ENCODE assay signal across 8 mouse cellular contexts in the genomic region with DNA sequence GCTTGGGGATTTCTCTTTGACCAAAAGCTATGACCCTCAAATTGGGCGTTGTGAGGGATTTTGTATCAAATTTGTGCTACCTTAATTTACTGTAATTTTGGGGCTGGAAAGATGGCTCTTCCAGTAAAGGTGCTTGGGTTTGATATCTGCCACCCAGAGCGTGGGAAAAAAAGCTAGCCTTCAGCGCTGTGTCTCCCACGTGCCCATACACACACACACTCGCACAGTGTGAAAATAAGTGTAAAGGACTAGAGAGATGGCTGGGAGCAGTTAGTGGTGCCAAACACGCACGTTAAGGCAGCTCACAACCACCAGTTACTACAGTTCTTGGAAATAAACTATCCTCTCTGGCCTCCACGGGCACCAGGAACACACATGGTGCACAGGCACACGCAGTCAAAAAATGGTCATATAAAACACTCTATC. TPM values are rescaled to one million over a fixed set of nuclear protein-coding genes. Genes with fewer than 3 reads are reported as not detected.
DNase-seq lines count a peak whose midpoint lies in the region; ATAC-seq and TF ChIP-seq lines count a peak whose summit lies in the region.

No protein-coding gene starts in this region.

- H3K4me3 ChIP-seq in heart, adult 2 months: peak overlapping the region; percentile 70
- peak overlapping the region; percentile 80 for H3K4me3 ChIP-seq in ES-Bruce4 (ENCODE audit: low read depth, low read length)
- peak overlapping the region; percentile 99 for H3K4me3 ChIP-seq in forebrain, embryonic 16.5 days (replicated peaks; ENCODE audit: low read length)
- peak overlapping the region; percentile 100 for H3K4me3 ChIP-seq in liver, embryonic 16.5 days (ENCODE audit: low read depth, low read length)

- peak overlapping the region; percentile 90 for H3K27ac ChIP-seq in heart, adult 2 months
- peak overlapping the region; percentile 91 for H3K27ac ChIP-seq in ES-Bruce4 (ENCODE audit: insufficient read depth, low read length)
- H3K27ac ChIP-seq in forebrain, embryonic 16.5 days (ENCODE audit: low read length): peak overlapping the region; percentile 90; the same call in 1 of the 2 replicates
- peak overlapping the region; percentile 93 for H3K27ac ChIP-seq in liver, embryonic 16.5 days (ENCODE audit: low read length)

- intact Hi-C loops in heart, adult 2 months (cut with DNase I): no loop called here
- intact Hi-C loops in heart, postnatal 14 days (cut with DNase I): no loop called here

- peak overlapping the region; percentile 83 for H3K4me2 ChIP-seq in forebrain, embryonic 16.5 days (ENCODE audit: low read length)
- H3K4me2 ChIP-seq in liver, embryonic 16.5 days (ENCODE audit: low read depth, low read length): peak overlapping the region; percentile 95

- peaks cover 2% of the 10 kb centered on the region; the same call in 1 of the 2 replicates for H3K79me2 ChIP-seq in heart, adult 2 months (replicated peaks; ENCODE audit: control insufficient read depth, insufficient read depth, low read length)

- peaks cover 16% of the 10 kb centered on the region for H3K36me3 ChIP-seq in heart, adult 2 months (ENCODE audit: control insufficient read depth, insufficient read depth, low read length)
- peaks cover 31% of the 10 kb centered on the region for H3K36me3 ChIP-seq in ES-Bruce4 (ENCODE audit: control insufficient read depth, insufficient read depth, low read length, poor library complexity, severe bottlenecking)
- H3K36me3 ChIP-seq in forebrain, embryonic 16.5 days (ENCODE audit: control insufficient read depth, insufficient read depth): peaks cover 10% of the 10 kb centered on the region
- H3K36me3 ChIP-seq in liver, embryonic 16.5 days (ENCODE audit: control insufficient read depth, insufficient read depth): peaks cover 18% of the 10 kb centered on the region

- DNase-seq in heart, adult 2 months: no peak
- no peak for DNase-seq in heart, postnatal 14 days
- DNase-seq in gastrocnemius, adult 18-20 months (ENCODE audit: low spot score): no peak
- DNase-seq in spleen, postnatal 10 days (ENCODE audit: low spot score in 2 of 2): no peak
- no peak for DNase-seq in layer of hippocampus, postnatal 25 days (ENCODE audit: extremely low spot score in 1 of 2, low spot score in 1 of 2)

- peaks cover 2% of the 10 kb centered on the region for H3K4me1 ChIP-seq in heart, adult 2 months (ENCODE audit: control insufficient read depth, insufficient read depth, low read length)
- H3K4me1 ChIP-seq in ES-Bruce4 (ENCODE audit: control insufficient read depth, insufficient read depth, low read length): no peaks in the 10 kb centered on the region
- H3K4me1 ChIP-seq in forebrain, embryonic 16.5 days (replicated peaks; ENCODE audit: control insufficient read depth, insufficient read depth, low read length): peaks cover 16% of the 10 kb centered on the region
- H3K4me1 ChIP-seq in liver, embryonic 16.5 days (ENCODE audit: control insufficient read depth, low read depth, low read length): peaks cover 52% of the 10 kb centered on the region

- no peak for TF ChIP-seq EP300 in heart, adult 2 months (IDR thresholded peaks at IDR 0.05; ENCODE audit: insufficient read depth, low read depth, low read length)
- no peak for TF ChIP-seq EP300 in ES-Bruce4 (IDR thresholded peaks at IDR 0.05; ENCODE audit: insufficient read depth, low read depth, low read length)

- WGBS in heart, adult 2 months: 45% methylated on average over 9 of the region's 9 CpGs
- WGBS in forebrain, embryonic 16.5 days: 43% methylated on average over 9 of the region's 9 CpGs
- 18% methylated on average over 9 of the region's 9 CpGs for WGBS in liver, embryonic 16.5 days (ENCODE audit: insufficient replicate concordance)

- no peak for TF ChIP-seq POLR2A in heart, adult 2 months (IDR thresholded peaks at IDR 0.05; ENCODE audit: insufficient read depth, low read depth, low read length)
- peak; percentile 18 for TF ChIP-seq POLR2A in ES-Bruce4 (IDR thresholded peaks at IDR 0.05; ENCODE audit: insufficient read depth, low read length)

- no peaks in the 10 kb centered on the region for H3K9me3 ChIP-seq in ES-Bruce4 (replicated peaks; ENCODE audit: control insufficient read depth, insufficient read depth, low read length, poor library complexity, severe bottlenecking)
- H3K9me3 ChIP-seq in forebrain, embryonic 16.5 days (ENCODE audit: control insufficient read depth, low read length): no peaks in the 10 kb centered on the region
- no peaks in the 10 kb centered on the region for H3K9me3 ChIP-seq in liver, embryonic 16.5 days (replicated peaks; ENCODE audit: control insufficient read depth, low read length)

- H3K9ac ChIP-seq in heart, adult 2 months (ENCODE audit: low read depth, low read length): peak overlapping the region; percentile 87
- H3K9ac ChIP-seq in ES-Bruce4 (ENCODE audit: low read depth, poor library complexity, severe bottlenecking): peak overlapping the region; percentile 94
- peak overlapping the region; percentile 91 for H3K9ac ChIP-seq in forebrain, embryonic 16.5 days (replicated peaks; ENCODE audit: low read depth, low read length)
- H3K9ac ChIP-seq in liver, embryonic 16.5 days (ENCODE audit: low read depth, low read length): peak overlapping the region; percentile 91

- H3K27me3 ChIP-seq in heart, adult 2 months (ENCODE audit: control insufficient read depth, insufficient read depth, low read length): no peaks in the 10 kb centered on the region
- no peaks in the 10 kb centered on the region for H3K27me3 ChIP-seq in ES-Bruce4 (ENCODE audit: control insufficient read depth, insufficient read depth, low read length, poor library complexity, severe bottlenecking)
- 0 out of 2 replicates have a peak, but pooled peaks cover 2% of the 10 kb centered on the region for H3K27me3 ChIP-seq in forebrain, embryonic 16.5 days (replicated peaks; ENCODE audit: control insufficient read depth, insufficient read depth, low read length)
- no peaks in the 10 kb centered on the region for H3K27me3 ChIP-seq in liver, embryonic 16.5 days (ENCODE audit: control insufficient read depth, insufficient read depth, low read depth, low read length)

- no peak for ATAC-seq in forebrain, embryonic 16.5 days
- ATAC-seq in liver, embryonic 16.5 days (ENCODE audit: low read depth): no peak

- TF ChIP-seq CTCF in heart, adult 2 months (IDR thresholded peaks at IDR 0.05): no peak
- TF ChIP-seq CTCF in ES-Bruce4 (IDR thresholded peaks at IDR 0.05; ENCODE audit: low read depth, low read length): no peak

RNA-seq across cellular contexts. Expression of gene Hsp90aa1, which starts 5.5 kb away (rescaled TPM):
- 100 to 1,000 TPM; 186 to 228 TPM for total RNA-seq in heart, adult 2 months (2021)
- polyA plus RNA-seq in heart, adult 2 months (2012; rRNA removed): 47.5 and 99.5 TPM in 2 replicates
- 100 to 1,000 TPM in 1 of 2 experiments, 10 to 100 TPM in 1; 98.6 to 163 TPM for total RNA-seq in heart, postnatal 14 days (2021)
- 4,323 and 4,421 TPM in 2 replicates for polyA plus RNA-seq in ES-Bruce4 (2011; ENCODE audit: insufficient read depth, insufficient read length, low read depth, missing spikeins)
- polyA plus RNA-seq in forebrain, embryonic 16.5 days (2015; fragmentation: Nextera tagmentation; extraction: Ambion mirVana): 1,235 and 1,237 TPM in 2 replicates
- 431 and 513 TPM in 2 replicates for polyA plus RNA-seq in liver, embryonic 16.5 days (2015; fragmentation: Nextera tagmentation; extraction: Ambion mirVana)
- 100 to 1,000 TPM in 1 of 2 experiments, 10 to 100 TPM in 1; 46.1 to 109 TPM for total RNA-seq in gastrocnemius, adult 18-20 months (2021)
- total RNA-seq in layer of hippocampus, postnatal 25 days (2021): 100 to 1,000 TPM; 874 to 929 TPM

RNA-seq across cellular contexts. Expression of gene 1700001K19Rik, which starts 14.6 kb away (rescaled TPM):
- not detected for total RNA-seq in heart, adult 2 months (2021)
- 0.12 TPM in 1 of 2 replicates, not detected in the other for polyA plus RNA-seq in heart, adult 2 months (2012; rRNA removed)
- total RNA-seq in heart, postnatal 14 days (2021): not detected
- not detected in 2 replicates for polyA plus RNA-seq in ES-Bruce4 (2011; ENCODE audit: insufficient read depth, insufficient read length, low read depth, missing spikeins)
- polyA plus RNA-seq in forebrain, embryonic 16.5 days (2015; fragmentation: Nextera tagmentation; extraction: Ambion mirVana): 0.23 and 0.26 TPM in 2 replicates
- polyA plus RNA-seq in liver, embryonic 16.5 days (2015; fragmentation: Nextera tagmentation; extraction: Ambion mirVana): not detected in 2 replicates
- total RNA-seq in gastrocnemius, adult 18-20 months (2021): not detected
- not detected for total RNA-seq in layer of hippocampus, postnatal 25 days (2021)

RNA-seq across cellular contexts. Expression of gene Wdr20, which starts 40.8 kb away (rescaled TPM):
- total RNA-seq in heart, adult 2 months (2021): 10 to 100 TPM; 28.6 to 30.9 TPM
- polyA plus RNA-seq in heart, adult 2 months (2012; rRNA removed): 14.5 and 20.1 TPM in 2 replicates
- 10 to 100 TPM; 32.9 to 35.2 TPM for total RNA-seq in heart, postnatal 14 days (2021)
- polyA plus RNA-seq in ES-Bruce4 (2011; ENCODE audit: insufficient read depth, insufficient read length, low read depth, missing spikeins): 32.7 and 36.4 TPM in 2 replicates
- 30.1 and 30.9 TPM in 2 replicates for polyA plus RNA-seq in forebrain, embryonic 16.5 days (2015; fragmentation: Nextera tagmentation; extraction: Ambion mirVana)
- 8.4 and 9.3 TPM in 2 replicates for polyA plus RNA-seq in liver, embryonic 16.5 days (2015; fragmentation: Nextera tagmentation; extraction: Ambion mirVana)
- 10 to 100 TPM; 16.6 to 17.4 TPM for total RNA-seq in gastrocnemius, adult 18-20 months (2021)
- 10 to 100 TPM; 38.8 to 41.6 TPM for total RNA-seq in layer of hippocampus, postnatal 25 days (2021)
